Mouse (Mus musculus) splenic B cell, adult 2 months (primary cell): ENCODE results near the gene Slc22a23.

Experiments
- DNase-seq: peaks from one replicate; pipeline ENCODE4 v3.0.0-alpha.2; 2011; ENCODE audit warnings: low read depth, low spot score
- H3K27me3 ChIP-seq: 2 replicates; pipeline ENCODE4 v1.6.1; 2012; ENCODE audit warnings: mild to moderate bottlenecking, low read length, moderate library complexity, mixed read lengths; ENCODE audit not compliant: control insufficient read depth, poor library complexity, insufficient read depth, severe bottlenecking
- H3K36me3 ChIP-seq: 2 replicates; pipeline ENCODE4 v1.6.1; 2012; ENCODE audit warnings: mild to moderate bottlenecking, low read length, moderate library complexity, mixed read lengths; ENCODE audit not compliant: control insufficient read depth, poor library complexity, insufficient read depth, severe bottlenecking

Gene Slc22a23

DNA sequence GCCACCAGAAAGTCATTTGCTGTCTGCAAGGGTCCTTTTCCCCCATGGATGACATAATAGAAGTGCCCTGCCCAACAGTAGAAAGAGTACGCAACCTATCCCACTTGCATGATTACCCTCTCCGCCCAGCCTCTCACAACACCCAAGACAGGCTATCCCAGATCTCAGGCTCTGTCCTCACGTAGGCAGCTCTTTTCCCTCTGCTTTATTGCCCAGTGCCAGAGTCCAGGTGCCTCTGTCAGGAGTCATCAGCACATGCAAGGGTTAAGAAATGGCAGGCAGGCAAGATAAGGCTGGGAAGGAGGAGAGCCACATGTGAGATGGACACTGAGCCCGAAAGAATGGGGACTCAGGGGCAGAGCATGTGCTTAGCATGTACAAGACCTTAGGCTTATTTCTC, 24.5 kb downstream of the Slc22a23 start:
- Histone ChIP-seq H3K27me3 (no peaks in the 10 kb centered on the region), H3K36me3 (no peaks in the 10 kb centered on the region)
- DNase-seq, result no peak

DNA sequence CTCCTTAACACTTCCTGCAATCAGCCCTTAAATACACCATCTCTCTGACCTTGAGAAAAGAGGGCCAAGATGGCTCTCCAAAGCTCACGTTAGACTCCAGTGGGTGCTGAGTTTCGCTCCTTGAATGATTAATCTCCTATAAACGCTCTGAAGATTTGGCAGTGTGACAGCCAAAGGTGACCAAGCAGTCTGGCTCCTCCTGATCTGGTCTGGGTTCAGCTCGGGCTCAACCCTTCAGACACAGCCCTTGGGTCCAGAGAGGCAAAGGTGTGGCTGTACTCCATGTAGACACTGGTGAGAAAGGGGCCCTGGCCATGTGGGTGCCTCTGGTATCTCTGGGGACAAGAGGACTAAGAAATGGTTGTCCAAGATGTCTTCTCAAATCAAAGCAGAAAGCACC, 27.9 kb downstream of the Slc22a23 start:
- no peak for DNase-seq
- no peaks in the 10 kb centered on the region for H3K36me3 ChIP-seq
- H3K27me3 ChIP-seq, result no peaks in the 10 kb centered on the region

DNA sequence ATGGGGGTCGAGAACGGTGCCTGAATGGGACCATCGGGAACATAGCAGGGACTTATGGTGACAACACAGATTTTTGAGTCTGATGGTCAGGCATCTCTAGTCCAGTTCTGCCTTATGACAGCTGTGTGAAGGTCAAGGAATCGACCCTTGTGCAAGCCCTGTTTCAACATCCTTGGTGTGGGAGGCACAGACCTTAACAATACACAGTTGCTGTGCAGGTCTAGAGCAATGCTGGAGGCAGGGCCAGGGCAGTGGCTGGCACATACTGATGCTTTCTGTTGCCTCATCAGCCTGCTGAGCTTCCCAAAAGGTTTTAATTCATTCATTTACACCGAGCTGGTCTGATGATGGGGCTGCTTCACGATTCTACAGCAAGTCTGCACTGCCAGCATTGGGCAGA, 28.5 kb downstream of the Slc22a23 start:
- DNase-seq, result no peak
- Histone ChIP-seq H3K36me3 (no peaks in the 10 kb centered on the region), H3K27me3 (no peaks in the 10 kb centered on the region)

DNA sequence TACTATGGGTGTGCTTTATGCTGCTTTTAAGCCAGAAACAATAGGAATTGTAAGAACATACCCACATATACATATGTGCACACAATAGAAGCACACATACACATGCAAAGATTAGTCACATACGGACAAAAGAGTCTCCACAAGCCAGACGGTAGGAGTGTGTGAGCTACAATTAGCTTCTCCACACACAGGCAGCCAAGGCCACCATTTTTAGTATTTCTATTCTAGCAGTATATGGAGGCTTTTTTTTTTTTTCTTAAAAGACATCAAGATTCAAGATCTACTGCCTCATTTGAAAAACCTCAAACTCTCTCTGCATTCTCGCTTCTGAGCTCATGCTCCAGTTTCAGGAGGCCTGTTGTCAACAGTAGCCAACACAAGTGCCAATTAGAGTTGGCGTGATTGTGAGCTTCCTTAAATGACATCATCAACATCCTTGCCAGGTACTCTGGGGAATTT, 31.9 kb downstream of the Slc22a23 start:
- Histone ChIP-seq H3K36me3 (no peaks in the 10 kb centered on the region), H3K27me3 (no peaks in the 10 kb centered on the region)
- no peak for DNase-seq

DNA sequence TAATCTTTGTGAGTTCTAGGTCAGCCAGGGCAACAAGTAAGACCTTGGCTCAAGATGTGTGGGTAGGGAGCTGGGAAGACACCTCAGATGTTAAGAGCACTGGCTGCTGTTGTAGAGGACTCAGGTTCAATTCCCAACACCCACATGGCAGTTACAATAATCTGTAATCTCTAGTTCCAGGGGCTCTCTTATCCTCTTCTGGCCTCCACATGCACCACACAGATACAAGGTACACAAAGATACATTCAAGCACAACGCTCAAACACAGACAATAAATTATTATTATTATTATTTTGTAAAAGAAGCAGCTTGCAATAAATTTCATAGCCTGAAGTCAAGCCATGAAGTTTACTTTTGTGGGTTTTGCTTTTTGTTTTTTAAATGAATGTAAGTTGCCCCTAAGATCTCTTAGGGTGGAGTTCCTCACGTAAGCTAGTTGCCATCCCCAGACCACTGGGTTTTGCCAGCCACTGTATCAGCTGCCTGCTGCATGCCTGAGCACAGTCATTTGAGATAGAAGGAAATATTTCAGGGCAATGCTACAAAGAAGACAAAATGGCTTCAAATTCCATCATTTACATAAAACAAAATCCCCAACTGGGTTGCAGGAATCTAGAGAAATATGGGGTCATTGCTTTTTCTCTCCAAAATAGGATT, 32.5 kb downstream of the Slc22a23 start:
- no peaks in the 10 kb centered on the region for H3K27me3 ChIP-seq
- DNase-seq, result no peak
- no peaks in the 10 kb centered on the region for H3K36me3 ChIP-seq

DNA sequence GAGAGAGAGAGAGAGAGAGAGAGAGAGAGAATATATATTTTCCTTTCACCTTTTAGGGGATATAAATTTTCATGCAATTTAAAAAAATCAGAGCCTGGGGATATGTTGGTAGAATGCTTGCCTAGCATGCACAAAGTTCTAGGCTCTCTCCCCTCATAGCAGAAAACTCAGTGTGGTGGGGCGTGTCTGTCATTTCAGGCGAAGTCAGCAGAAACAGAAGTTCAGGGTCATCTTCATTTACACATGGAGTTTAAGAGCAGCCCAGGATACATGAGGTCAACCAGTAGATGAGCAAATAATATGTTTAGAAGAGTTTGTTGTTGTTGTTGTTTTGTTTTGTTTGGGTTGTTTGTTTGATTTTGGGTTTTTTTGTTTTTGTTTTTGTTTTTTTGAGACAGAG, 33.4 kb downstream of the Slc22a23 start:
- Histone ChIP-seq H3K36me3 (no peaks in the 10 kb centered on the region), H3K27me3 (no peaks in the 10 kb centered on the region)
- no peak for DNase-seq

DNA sequence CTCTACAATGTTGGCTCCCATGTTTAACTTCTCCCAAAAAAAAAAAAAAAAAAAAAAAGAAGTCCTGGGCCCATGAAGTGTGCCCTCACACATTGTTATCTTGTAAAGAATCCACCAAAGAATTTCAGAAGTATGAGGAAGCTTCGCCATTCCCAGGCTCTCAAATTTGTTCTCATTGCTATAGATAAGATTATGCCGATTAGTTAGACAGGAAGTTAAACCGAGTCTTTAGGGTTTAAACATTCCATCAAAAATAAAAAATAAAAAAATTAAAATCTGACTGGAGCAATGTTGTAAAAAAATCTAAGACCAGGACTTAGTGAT, 36.4 kb downstream of the Slc22a23 start:
- H3K36me3 ChIP-seq, result no peaks in the 10 kb centered on the region
- DNase-seq, result no peak

DNA sequence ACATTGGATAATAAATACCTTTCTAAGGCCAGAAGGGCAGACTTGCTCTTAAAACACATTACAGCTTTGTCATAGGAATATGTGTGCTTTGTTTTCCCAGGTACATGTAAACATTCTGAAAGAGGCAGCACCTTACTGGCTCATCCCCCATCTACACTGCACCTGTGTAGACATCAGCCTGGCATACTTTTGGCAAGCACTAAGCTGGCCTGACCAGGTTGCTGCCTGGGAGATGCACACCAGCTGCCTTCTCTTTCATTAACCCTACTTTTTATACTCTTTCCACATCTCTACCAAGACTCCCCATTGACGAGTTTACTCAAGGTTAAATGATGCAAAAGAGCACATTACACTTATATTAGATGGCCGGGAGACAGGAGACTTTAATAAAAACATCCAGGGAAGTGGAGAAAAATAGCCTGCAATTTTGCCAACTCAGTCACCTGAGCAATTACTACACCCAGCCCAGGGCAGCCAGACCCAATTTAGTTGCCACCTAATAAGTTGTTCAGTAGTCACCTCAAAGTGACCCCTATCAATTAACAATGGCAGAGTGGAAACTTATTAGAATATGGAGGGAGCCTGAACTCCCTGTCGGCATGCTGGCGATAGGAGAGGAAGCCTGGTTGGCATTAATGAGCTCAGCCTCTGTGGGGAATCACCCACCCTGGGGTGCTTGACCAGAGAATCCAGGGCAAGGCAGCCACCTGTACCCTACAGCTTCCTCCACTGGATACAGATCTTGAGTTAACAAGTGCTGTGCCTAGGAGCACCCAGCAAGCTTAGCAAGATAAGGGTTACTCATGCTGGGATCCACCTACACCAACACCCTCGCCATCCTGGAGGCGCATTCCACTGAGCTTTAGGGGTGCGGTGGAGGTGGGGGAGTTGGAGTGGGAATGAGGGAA, 37.0 kb downstream of the Slc22a23 start:
- Histone ChIP-seq H3K36me3 (no peaks in the 10 kb centered on the region), H3K27me3 (no peaks in the 10 kb centered on the region)
- DNase-seq, result no peak

More for the DNA sequence above, 36.4 kb downstream of the Slc22a23 start:
- H3K27me3 ChIP-seq, result no peaks in the 10 kb centered on the region

DNA sequence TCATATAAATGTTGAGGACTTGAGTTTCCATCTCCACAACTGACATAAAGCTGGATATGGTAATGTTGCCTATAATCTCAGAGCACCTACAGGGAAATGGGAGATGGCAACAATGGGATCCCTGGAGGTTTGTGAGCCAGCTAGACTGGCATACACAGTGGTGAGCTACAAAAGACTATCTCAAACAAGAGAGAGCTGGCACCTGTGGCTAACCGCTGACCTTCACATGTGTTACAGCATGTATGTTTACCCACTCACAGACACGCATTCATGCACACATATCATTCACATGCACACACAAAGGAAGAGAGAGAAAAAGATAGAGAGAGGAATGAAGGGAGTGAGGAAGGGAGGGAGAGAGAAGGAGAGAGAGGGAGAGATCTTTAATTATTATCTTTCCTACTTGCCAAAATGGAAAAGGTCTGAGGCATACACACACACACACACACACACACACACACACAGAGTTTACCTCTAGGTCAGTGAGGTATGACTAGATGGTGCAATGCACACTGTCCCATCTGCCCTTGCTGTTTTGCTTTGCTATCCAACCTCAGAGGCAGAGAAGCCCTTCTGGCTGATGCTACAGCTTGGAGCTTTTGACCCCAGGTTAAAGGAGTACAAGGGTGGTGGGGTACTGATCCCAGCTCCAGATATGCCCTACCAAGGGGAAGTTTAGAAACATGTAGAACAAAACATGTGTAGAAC, 38.9 kb downstream of the Slc22a23 start:
- H3K27me3 ChIP-seq, result no peaks in the 10 kb centered on the region
- no peaks in the 10 kb centered on the region for H3K36me3 ChIP-seq
- DNase-seq, result no peak

DNA sequence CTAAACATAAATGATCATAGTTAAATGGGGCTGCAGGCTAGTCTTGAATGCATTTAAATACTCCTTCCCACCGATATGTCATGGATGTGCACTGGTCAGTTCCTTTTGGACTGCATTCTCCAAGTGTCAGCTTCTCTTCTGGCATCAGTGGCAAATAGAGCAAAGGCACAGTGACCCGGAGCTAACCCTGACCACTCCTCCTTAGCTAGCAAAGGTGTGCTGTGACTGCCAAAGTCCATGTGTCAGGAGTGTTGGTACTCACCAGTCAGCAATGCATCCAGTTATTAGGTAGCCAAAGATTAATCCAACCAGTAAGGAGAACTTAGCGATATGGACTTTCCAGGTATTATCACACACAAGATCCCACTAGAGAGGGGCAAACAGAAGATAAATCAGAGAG, 40.1 kb downstream of the Slc22a23 start:
- no peaks in the 10 kb centered on the region for H3K36me3 ChIP-seq
- DNase-seq, result no peak
- H3K27me3 ChIP-seq, result no peaks in the 10 kb centered on the region

DNA sequence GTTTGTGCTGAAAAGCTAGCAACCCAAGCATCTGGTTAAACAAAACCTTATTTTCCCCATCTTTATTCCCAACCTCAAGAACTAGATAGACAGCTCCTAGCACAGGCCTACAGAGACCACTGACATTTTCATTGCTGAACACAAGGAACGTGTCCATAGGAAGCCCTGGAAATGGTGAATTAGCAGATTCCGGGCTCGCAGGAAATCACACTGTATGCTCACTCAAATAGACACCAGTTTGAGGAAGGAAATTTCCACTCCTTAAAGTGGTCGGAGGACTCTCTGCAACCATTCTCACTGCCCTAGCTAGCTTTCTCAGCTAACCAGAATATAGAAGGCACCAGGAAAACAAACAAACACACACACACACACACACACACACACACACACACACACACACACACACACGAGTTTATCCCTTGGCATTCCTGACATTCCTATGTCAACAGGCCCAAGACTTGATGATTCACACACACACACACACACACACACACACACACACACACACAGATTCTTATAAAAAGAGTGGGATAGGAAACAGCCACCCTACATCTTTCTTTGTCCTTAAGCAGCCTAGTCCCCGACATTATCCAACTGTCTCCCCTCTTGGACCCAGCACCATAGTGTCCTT, 41.5 kb downstream of the Slc22a23 start:
- no peak for DNase-seq
- no peaks in the 10 kb centered on the region for H3K27me3 ChIP-seq
- H3K36me3 ChIP-seq, result no peaks in the 10 kb centered on the region

DNA sequence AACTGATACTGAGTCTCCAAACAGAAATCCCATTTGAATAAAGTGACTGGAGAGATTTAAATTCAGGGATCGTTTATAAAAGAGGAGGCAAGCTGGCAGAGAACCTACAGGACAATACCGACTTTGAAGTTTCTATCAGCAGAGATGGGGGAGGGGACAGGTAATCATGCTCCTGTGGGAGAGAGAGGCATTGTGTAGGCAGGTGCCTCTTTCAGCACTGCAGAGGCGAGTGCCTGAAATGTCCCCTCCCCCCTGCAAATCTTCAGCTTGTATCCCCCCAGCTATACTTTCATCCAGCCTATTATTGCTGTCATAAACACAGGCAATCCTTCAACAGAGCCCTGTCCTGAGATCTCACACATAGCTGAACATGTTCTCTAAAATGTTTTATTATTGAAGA, 43.4 kb downstream of the Slc22a23 start:
- H3K27me3 ChIP-seq, result no peaks in the 10 kb centered on the region
- no peak for DNase-seq
- H3K36me3 ChIP-seq, result no peaks in the 10 kb centered on the region

DNA sequence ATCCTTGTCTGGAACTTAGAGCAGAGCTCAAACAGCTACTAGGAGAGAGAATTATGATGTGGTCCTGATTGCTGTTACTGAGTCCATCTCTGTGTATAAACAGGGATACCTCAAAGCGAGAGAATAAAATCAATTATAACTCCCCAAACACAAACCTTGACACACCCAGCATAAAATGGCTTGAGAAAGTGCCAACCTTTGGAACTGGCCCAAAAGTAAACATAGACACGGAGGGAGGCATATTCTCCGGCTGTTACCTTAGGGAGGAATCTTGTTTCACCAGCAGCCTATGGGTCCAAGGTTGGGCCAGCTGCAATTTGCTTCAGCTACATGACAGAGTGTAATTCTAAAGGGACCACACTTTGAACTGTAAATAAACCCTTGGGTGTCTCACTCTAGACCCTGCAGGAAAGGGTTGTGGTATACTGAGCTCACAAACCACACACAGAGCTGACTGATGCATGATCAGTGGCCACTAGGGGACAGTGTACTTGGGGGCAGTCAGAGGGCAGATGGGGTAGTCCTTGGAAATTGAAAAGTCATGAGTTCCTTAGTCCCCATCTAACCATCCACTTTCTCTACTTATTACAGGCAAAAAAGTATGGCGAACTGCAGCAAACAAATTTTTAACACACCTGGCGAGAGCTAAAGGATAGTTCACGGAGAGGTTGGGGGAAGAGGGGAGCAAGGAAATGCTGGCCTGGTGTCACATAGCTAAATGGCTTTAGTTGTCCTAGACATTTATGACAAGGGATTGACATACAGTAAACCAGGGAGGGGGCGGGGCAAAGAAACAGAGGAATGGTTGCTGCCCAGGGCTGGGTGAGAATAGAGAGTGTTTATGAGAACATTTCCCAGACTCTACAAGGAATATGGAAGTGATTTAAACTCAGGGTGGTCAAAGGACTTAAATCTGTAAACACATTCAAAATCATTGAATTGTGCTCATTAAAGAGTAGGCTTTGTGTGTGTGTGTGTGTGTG, 45.3 kb downstream of the Slc22a23 start:
- Histone ChIP-seq H3K27me3 (no peaks in the 10 kb centered on the region), H3K36me3 (no peaks in the 10 kb centered on the region)
- peak; percentile 2 for DNase-seq

DNA sequence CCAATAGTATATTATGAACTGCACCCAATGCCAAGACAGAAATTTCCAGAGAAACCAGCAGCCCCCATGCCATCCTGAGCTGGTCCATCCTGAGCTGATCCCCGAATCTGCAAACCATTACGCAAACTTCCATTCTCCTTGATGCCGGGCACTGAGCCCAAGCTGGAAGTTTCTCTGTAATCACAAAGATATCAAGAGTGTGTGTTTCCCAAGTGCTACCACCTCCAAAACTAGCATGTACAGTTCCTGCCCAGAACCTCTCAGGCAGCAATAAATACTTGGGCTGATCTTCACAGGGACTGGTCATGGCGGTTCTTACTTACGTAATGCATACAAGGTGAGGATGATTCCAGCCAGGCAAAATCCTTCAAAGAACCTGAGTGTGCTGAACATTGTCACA, 46.3 kb downstream of the Slc22a23 start:
- no peaks in the 10 kb centered on the region for H3K27me3 ChIP-seq
- DNase-seq, result no peak
- no peaks in the 10 kb centered on the region for H3K36me3 ChIP-seq
